Mouse (Mus musculus) erythroblast, embryonic 14.5 days (primary cell): Measurements from ENCODE around the gene Bicral. TPM values are rescaled to one million over a fixed set of nuclear protein-coding genes. Genes with fewer than 3 reads are reported as not detected.

Experiments
- H3K27me3 ChIP-seq: 2 replicates; pipeline ENCODE4 v1.6.1; 2012; ENCODE audit warnings: inconsistent platforms; ENCODE audit not compliant: control insufficient read depth
- H3K36me3 ChIP-seq: 2 replicates; pipeline ENCODE4 v1.6.1; 2012; ENCODE audit warnings: mild to moderate bottlenecking, inconsistent platforms; ENCODE audit not compliant: control insufficient read depth
- H3K4me1 ChIP-seq: 2 replicates; pipeline ENCODE4 v1.6.1; 2012; ENCODE audit warnings: inconsistent platforms; ENCODE audit not compliant: control insufficient read depth
- H3K4me3 ChIP-seq: replicated peaks from 2 replicates; pipeline ENCODE3; 2012; ENCODE audit warnings: moderate library complexity, mild to moderate bottlenecking, inconsistent platforms
- H3K9me3 ChIP-seq: 2 replicates; pipeline ENCODE4 v1.6.1; 2012; ENCODE audit warnings: low read length, inconsistent platforms, mixed read lengths; ENCODE audit not compliant: control insufficient read depth
- GATA1 ChIP-seq: IDR thresholded peaks from 2 replicates; pipeline ENCODE4 v1.6.1; 2012; ENCODE audit warnings: low read length, inconsistent platforms, mixed read lengths
- TAL1 ChIP-seq: IDR thresholded peaks from 3 replicates; pipeline ENCODE4 v1.6.1; 2012; ENCODE audit warnings: low read length, inconsistent platforms, mixed read lengths
- polyA plus RNA-seq: library from polyadenylated mRNA; stranded (reverse); fragments of >175 nt; gene quantifications from 2 replicates; pipeline ENCODE4 v1.2.3, GENCODE M21; 2012

Gene Bicral
- polyA plus RNA-seq, 1 experiment, result 0.33 TPM

DNA sequence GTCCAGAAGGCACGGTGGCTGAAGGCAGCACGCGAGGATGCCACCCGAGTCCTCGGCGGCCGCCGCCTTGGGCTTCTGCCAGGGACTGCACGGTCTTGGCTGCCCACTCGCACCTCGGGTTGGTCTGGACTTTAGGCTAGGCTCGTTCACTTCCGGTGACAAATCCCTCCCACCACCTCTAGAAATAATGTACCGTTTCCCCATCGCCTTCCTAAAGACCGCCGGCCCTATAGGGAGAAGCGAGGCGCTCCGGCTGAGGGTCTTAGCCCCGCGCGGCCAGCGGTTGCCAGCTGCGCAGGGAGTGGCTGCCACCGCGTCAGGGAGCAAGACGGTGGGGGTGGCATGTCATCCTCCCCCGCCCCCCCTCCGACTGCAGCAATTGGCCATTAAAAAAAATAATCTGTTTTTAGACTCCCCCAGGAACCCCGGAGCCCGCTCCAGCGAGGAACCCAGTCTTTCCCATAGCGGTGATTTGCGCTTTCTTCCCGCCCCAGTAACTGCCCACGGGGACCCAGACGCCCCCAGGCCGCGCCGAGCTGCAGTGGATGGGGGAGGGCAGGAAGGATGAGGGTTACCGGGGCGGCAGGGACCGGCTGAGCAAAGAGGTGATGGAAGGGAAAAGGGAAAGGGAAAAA is 31.3 kb upstream of the Bicral start:
- Histone ChIP-seq H3K4me3 (peak overlapping the region; percentile 73), H3K9me3 (no peaks in the 10 kb centered on the region), H3K36me3 (peaks cover 15% of the 10 kb centered on the region), H3K27me3 (no peaks in the 10 kb centered on the region), H3K4me1 (peaks cover 76% of the 10 kb centered on the region)
- TF ChIP-seq TAL1, result no peak
- no peak for TF ChIP-seq GATA1

DNA sequence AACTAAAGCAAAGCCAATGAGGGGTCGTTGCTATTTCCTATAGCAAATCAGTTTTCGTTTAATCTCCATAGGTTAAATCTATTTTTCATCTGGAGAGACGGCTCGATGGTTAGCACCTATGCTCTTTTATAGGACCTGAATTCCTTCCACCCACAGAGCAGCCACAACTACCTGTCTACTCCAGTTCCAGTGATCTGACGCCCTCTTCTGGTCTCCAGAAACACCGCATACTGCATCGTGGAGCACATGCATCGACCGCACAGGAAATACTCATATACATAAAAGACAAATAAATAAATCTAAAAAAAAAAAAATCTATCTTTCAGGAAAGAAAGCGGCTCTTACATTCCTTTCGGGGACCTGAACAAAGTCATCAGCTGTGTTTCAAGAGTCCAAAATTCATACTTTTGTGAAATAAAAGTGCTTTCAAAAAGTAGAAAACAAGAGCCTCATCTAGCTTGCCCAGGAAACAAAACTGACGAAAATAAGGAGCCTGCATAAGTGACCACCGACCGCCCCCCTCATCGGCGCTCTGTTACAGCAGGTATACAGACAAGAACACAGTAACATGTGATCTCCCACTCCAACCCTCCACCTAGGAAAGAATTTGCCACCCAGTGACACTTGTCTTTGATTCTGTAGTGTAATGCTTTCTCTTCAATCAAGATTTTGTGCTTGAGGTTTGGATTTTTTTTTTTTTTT is 30.4 kb upstream of the Bicral start:
- TF ChIP-seq TAL1, result no peak
- TF ChIP-seq GATA1, result no peak
- Histone ChIP-seq H3K9me3 (no peaks in the 10 kb centered on the region), H3K4me3 (peak overlapping the region; percentile 73), H3K27me3 (no peaks in the 10 kb centered on the region), H3K4me1 (peaks cover 80% of the 10 kb centered on the region), H3K36me3 (peaks cover 12% of the 10 kb centered on the region)

DNA sequence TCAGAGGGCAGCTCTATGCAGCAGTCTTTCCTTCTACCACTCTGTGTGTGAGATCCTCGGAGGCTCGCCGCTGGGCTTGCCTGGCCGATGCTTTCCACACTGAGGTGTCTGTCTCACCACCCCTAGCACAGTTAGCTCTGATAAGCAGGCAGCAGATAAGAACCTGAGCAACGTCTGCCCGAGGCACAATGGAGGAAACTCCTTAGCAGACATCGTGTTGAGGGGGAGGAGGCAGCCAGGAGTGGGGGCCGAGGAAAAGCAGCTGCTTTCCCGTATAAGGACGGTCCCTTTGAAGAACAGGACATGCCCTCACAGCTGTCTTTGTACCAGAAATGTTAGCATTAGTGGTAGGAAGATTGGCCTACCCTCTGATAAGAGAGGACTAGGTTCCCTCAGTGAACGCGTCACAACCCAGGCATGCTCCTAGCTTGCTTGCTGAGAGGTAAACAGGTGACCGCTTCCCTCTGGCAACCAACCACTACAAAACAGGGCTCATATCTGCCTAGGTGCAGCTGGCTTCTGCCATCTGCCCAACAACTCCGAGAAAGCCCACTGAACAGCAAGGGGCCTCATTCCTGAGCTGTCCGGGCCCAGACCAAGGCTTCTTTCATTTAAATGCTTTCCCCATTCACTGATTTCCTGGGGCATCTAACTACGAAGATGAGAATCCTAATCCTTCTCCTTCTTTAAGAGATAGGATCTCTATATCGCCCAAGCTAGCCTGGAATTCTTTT is 27.8 kb upstream of the Bicral start:
- H3K9me3 ChIP-seq, result no peaks in the 10 kb centered on the region

DNA sequence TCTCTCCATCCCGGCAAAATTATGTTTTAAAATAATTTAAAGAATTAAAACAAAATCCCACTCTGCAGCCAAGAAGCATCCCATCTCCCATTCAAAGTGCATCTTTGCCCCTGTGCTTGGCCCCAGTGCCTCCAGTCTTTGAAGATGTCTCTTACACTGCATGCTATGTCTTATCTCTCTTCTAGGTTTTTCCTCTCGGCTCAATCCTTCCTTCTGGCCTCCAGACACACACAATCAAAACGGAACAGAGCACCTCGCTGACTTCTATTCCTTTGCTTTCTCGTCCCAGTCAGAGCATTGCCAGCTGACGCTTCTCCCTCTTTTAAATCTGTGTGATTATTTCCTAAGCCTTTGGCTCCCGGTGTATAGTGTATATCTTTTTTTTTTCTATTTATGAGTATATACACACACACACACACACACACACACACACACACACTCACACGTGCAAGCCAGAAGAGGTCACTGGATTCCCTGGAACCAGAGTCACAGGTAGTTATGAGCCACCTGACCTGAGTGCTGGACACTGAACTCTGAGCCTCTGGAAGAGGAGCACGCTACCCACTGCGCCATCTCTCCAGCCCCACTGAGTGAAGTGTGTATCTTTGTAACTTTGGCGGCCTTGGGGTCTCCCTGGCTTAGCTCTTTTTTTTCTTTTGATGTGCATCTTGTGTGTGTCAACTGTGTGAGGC is 27.1 kb upstream of the Bicral start:
- Histone ChIP-seq H3K36me3 (no peaks in the 10 kb centered on the region), H3K9me3 (no peaks in the 10 kb centered on the region), H3K4me3 (peak overlapping the region; percentile 48), H3K27me3 (no peaks in the 10 kb centered on the region), H3K4me1 (peaks cover 71% of the 10 kb centered on the region)
- TF ChIP-seq TAL1, result no peak
- no peak for TF ChIP-seq GATA1

More for the DNA sequence above, 27.8 kb upstream of the Bicral start:
- Histone ChIP-seq H3K4me1 (peaks cover 75% of the 10 kb centered on the region), H3K27me3 (no peaks in the 10 kb centered on the region), H3K4me3 (peak overlapping the region; percentile 48), H3K36me3 (no peaks in the 10 kb centered on the region)
- TF ChIP-seq GATA1 (peak; percentile 42; the same call in 1 of the 2 replicates), TAL1 (no peak)

DNA sequence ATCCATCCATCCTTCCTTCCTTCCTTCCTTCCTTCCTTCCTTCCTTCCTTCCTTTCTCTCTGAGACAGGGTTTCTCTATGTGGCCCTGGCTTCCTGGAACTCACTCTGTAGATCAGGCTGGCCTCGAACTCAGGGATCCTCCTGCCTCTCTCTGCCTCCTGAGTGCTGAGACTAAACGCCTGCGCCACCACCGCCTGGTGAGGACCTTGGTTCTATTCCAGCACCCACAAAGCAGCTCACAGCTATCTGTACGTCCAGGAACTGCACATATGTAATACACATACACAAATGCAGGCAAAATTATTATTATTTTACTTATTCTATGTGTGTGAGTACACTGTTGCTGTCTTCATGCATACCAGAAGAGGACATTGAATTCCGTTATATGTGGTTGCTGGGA is 26.5 kb upstream of the Bicral start:
- Histone ChIP-seq H3K27me3 (no peaks in the 10 kb centered on the region), H3K36me3 (no peaks in the 10 kb centered on the region), H3K4me1 (peaks cover 71% of the 10 kb centered on the region), H3K9me3 (no peaks in the 10 kb centered on the region), H3K4me3 (no peak overlapping the region)
- TF ChIP-seq GATA1 (no peak), TAL1 (no peak)

DNA sequence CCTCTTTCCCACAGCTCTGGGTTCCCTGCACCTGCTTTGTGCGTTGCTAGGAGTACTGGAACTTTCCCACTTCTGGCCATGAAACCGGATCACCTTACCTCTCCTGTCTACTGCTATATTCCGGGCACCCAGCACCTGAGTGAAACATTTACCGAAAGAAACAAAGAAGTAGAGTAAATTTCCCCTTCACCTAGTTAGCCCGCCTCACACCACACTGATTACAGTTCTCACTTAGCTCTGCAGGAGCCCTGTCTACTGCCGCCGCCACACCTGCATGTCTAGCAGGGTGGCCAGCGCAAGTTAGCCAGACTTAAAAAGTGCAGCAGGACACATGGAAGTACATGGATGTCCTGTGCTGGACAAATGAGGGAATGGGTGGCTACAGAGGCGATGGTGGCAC is 24.8 kb upstream of the Bicral start:
- Histone ChIP-seq H3K9me3 (no peaks in the 10 kb centered on the region), H3K27me3 (no peaks in the 10 kb centered on the region), H3K4me1 (peaks cover 56% of the 10 kb centered on the region), H3K36me3 (no peaks in the 10 kb centered on the region), H3K4me3 (no peak overlapping the region)
- no peak for TF ChIP-seq TAL1
- TF ChIP-seq GATA1, result no peak

DNA sequence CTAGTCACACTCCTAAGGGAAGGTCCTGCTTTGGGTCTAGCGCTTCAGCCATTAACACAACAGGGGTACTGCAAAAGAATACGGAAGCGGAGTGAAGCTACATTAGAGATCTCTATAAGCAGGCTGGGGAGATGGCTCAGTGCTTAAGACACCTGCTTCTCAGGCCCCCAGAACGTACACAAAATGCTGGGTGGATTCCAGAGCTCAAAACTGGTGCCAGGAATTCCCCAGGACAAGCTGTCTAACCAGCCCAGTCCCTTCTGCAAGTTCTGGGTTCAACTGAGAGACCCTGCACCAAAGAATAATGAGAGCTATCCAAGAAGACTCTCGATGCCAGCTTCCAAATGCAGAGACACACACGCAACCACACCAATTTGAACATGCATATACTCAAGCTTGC is 23.4 kb upstream of the Bicral start:
- no peaks in the 10 kb centered on the region for H3K9me3 ChIP-seq
- peaks cover 49% of the 10 kb centered on the region for H3K4me1 ChIP-seq
- TF ChIP-seq TAL1 (no peak), GATA1 (no peak)

DNA sequence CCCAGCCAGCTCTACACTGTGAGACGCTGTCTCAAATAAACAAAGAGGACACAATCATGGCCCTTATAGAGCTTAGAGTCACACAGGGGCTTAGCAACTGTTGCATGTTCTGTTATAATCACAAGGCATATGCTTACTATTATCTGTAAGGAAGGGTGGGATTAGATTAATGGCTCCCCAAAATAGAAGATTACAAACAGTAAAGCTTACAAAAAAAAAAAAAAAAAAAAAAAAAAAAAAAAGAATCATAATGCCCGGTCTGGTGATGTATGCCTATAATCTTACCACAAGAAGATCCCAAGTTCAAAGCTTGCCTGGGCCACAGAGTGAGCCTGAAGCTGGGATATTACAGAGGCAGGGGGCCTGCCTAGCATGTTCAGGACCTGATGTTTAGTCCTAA is 22.0 kb upstream of the Bicral start:
- H3K4me1 ChIP-seq, result peaks cover 35% of the 10 kb centered on the region
- TF ChIP-seq GATA1, result no peak
- TF ChIP-seq TAL1, result no peak
- H3K9me3 ChIP-seq, result no peaks in the 10 kb centered on the region
- no peak overlapping the region for H3K4me3 ChIP-seq
- H3K36me3 ChIP-seq, result no peaks in the 10 kb centered on the region
- no peaks in the 10 kb centered on the region for H3K27me3 ChIP-seq

More for the DNA sequence above, 23.4 kb upstream of the Bicral start:
- Histone ChIP-seq H3K27me3 (no peaks in the 10 kb centered on the region), H3K36me3 (no peaks in the 10 kb centered on the region), H3K4me3 (no peak overlapping the region)

DNA sequence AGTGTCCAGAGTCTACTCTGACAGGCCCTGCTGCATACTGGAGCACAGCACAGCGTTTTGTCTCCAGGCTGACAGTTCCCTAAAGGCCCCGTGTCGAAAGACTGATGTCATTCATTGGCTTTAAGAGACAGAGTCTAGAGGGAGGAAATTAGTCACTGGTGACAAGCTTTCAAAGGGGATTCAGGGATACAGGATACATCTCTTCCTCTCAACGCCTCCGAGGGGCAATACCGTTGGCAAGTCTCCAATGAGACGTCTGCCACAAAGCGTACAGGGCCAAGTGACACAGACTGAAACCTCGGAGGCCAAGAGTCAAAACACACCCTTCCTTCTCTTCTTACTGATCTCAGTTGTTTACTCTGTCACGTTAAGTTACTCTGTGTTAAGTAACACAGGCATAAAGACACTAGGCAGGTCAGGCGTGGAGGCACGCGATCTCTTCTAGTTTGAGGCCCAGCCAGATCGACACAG is 21.6 kb upstream of the Bicral start:
- H3K4me1 ChIP-seq, result peaks cover 30% of the 10 kb centered on the region
- no peaks in the 10 kb centered on the region for H3K27me3 ChIP-seq
- no peaks in the 10 kb centered on the region for H3K9me3 ChIP-seq
- no peaks in the 10 kb centered on the region for H3K36me3 ChIP-seq
- no peak overlapping the region for H3K4me3 ChIP-seq
- TF ChIP-seq GATA1 (no peak), TAL1 (no peak)
